Mouse (Mus musculus): ENCODE data around the gene Pcyt2.

- TF ChIP-seq CTCF (IDR thresholded peaks at IDR 0.05; ENCODE audit: insufficient read depth, low read length) (no peak), POLR2A (IDR thresholded peaks at IDR 0.05; ENCODE audit: borderline replicate concordance, extremely low read depth, low read depth, low read length) (no peak)
These were observed 14.2 kb downstream of the Pcyt2 start for GRCm38 (mm10) chr11:120603545-120603944.
